28 mouse cellular contexts compared by ENCODE assay signal in the genomic region with DNA sequence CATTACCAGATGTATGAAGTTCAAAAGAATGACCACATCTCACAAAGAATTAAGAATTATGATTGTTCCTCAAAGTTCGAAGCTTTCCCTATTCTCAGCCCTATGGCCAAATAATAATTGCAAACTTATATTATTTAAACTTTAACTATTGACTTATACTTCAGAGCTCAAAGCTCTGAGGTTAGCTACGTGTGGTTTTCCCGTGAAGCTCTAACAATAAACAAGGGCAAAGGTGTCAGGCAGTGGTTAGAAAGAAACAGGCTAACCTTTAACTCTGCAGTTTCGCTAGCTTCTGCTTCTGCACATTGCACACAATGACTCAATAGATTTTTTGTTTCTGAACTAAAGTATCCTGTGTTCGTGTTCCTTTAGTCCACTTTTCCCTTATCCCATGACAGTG. TPM values are rescaled to one million over a fixed set of nuclear protein-coding genes. Genes with fewer than 3 reads are reported as not detected.
DNase-seq lines count a peak whose midpoint lies in the region; ATAC-seq and TF ChIP-seq lines count a peak whose summit lies in the region.
"Had no signal": no experiment of that assay in that cellular context is flagged by ENCODE, and none has a peak within 500 bp of the region (broad histone marks: within the 10 kb centered on the region; RNA-seq: fewer than 3 reads in every experiment).

No protein-coding gene starts in this region.

- intact Hi-C loops in gastrocnemius, adult 2 months (cut with DNase I) = no loop called here
- intact Hi-C loops in left cerebral cortex, postnatal 10 days (cut with DNase I) = no loop called here

- H3K27ac ChIP-seq in gastrocnemius, adult 2 months = peak overlapping the region; percentile 41; the same call in 1 of the 2 replicates
- no peak overlapping the region for H3K27ac ChIP-seq in midbrain, embryonic 11.5 days (ENCODE audit: low read depth, low read length)
- H3K27ac ChIP-seq in midbrain, postnatal 0 days (ENCODE audit: low read depth, low read length) = no peak overlapping the region
- no peak overlapping the region for H3K27ac ChIP-seq in hindbrain, postnatal 0 days
- H3K27ac ChIP-seq: hindbrain, embryonic 10.5 days; liver, embryonic 14.5 days; macrophage had no signal

- H3K27me3 ChIP-seq in midbrain, embryonic 11.5 days (ENCODE audit: control insufficient read depth, insufficient read depth, low read length) = no peaks in the 10 kb centered on the region
- no peaks in the 10 kb centered on the region for H3K27me3 ChIP-seq in midbrain, postnatal 0 days (ENCODE audit: insufficient read depth, low read length)
- no peaks in the 10 kb centered on the region for H3K27me3 ChIP-seq in hindbrain, postnatal 0 days (ENCODE audit: insufficient read depth, low read length)

- DNase-seq in gastrocnemius, adult 2 months = no peak
- no peak for DNase-seq in gastrocnemius, adult 18-20 months (ENCODE audit: low spot score)
- DNase-seq in midbrain, embryonic 11.5 days (ENCODE audit: low spot score, missing footprints) = peak; percentile 54
- DNase-seq in midbrain, postnatal 0 days (ENCODE audit: low spot score) = no peak
- DNase-seq in left cerebral cortex, postnatal 10 days (ENCODE audit: extremely low spot score in 1 of 2, low spot score in 2 of 2) = no peak
- DNase-seq in hindbrain, postnatal 0 days (ENCODE audit: low spot score) = no peak
- DNase-seq: adrenal gland, postnatal 14 days; cerebellum, adult 2 months; kidney, adult 11 months; kidney, postnatal 4 days; left cerebral cortex, postnatal 4 days; midbrain, embryonic 14.5 days had no signal

- H3K4me3 ChIP-seq in gastrocnemius, adult 2 months = no peak overlapping the region
- H3K4me3 ChIP-seq in midbrain, embryonic 11.5 days (ENCODE audit: low read depth, low read length) = no peak overlapping the region
- no peak overlapping the region for H3K4me3 ChIP-seq in midbrain, postnatal 0 days (ENCODE audit: low read depth, low read length)
- no peak overlapping the region for H3K4me3 ChIP-seq in hindbrain, postnatal 0 days (ENCODE audit: low read length)
- H3K4me3 ChIP-seq: erythroblast, embryonic 14.5 days; hindbrain, embryonic 10.5 days had no signal

- WGBS in midbrain, embryonic 11.5 days = 72% methylated on average over 5 of the region's 5 CpGs
- 70% methylated on average over 5 of the region's 5 CpGs for whole genome bisulfite sequencing in midbrain, postnatal 0 days
- 67% methylated on average over 5 of the region's 5 CpGs for WGBS in hindbrain, postnatal 0 days

- H3K4me2 ChIP-seq in midbrain, embryonic 11.5 days = no peak overlapping the region
- no peak overlapping the region for H3K4me2 ChIP-seq in midbrain, postnatal 0 days (ENCODE audit: low read depth, low read length, poor library complexity, severe bottlenecking)
- H3K4me2 ChIP-seq in hindbrain, postnatal 0 days (ENCODE audit: low read depth, low read length) = no peak overlapping the region

- H3K9me3 ChIP-seq in midbrain, embryonic 11.5 days (ENCODE audit: control insufficient read depth, low read length) = no peaks in the 10 kb centered on the region
- H3K9me3 ChIP-seq in midbrain, postnatal 0 days (ENCODE audit: low read length) = no peaks in the 10 kb centered on the region
- no peaks in the 10 kb centered on the region for H3K9me3 ChIP-seq in hindbrain, postnatal 0 days (ENCODE audit: low read length)
- H3K9me3 ChIP-seq: hindbrain, embryonic 10.5 days had no signal

- no peaks in the 10 kb centered on the region for H3K4me1 ChIP-seq in midbrain, embryonic 11.5 days (ENCODE audit: control insufficient read depth, insufficient read depth, low read length)
- H3K4me1 ChIP-seq in midbrain, postnatal 0 days (ENCODE audit: insufficient read depth, low read length) = no peaks in the 10 kb centered on the region
- H3K4me1 ChIP-seq in hindbrain, postnatal 0 days (ENCODE audit: insufficient read depth, low read length) = no peaks in the 10 kb centered on the region
- H3K4me1 ChIP-seq: hindbrain, embryonic 10.5 days had no signal

- H3K36me3 ChIP-seq in midbrain, embryonic 11.5 days (ENCODE audit: control insufficient read depth, insufficient read depth, low read length) = no peaks in the 10 kb centered on the region
- no peaks in the 10 kb centered on the region for H3K36me3 ChIP-seq in midbrain, postnatal 0 days (ENCODE audit: insufficient read depth, low read length)
- H3K36me3 ChIP-seq in hindbrain, postnatal 0 days (ENCODE audit: insufficient read depth, low read length) = no peaks in the 10 kb centered on the region
- H3K36me3 ChIP-seq: hindbrain, embryonic 10.5 days had no signal

- no peak for TF ChIP-seq CTCF in gastrocnemius, adult 2 months (IDR thresholded peaks at IDR 0.05)
- TF ChIP-seq CTCF in midbrain, postnatal 0 days (IDR thresholded peaks at IDR 0.05) = no peak
- no peak for TF ChIP-seq CTCF in hindbrain, postnatal 0 days (IDR thresholded peaks at IDR 0.05; ENCODE audit: low read depth)

- no peak overlapping the region for H3K9ac ChIP-seq in midbrain, embryonic 11.5 days (ENCODE audit: low read length)
- no peak overlapping the region for H3K9ac ChIP-seq in midbrain, postnatal 0 days (replicated peaks; ENCODE audit: low read length, poor library complexity, severe bottlenecking)
- H3K9ac ChIP-seq in hindbrain, postnatal 0 days (replicated peaks; ENCODE audit: low read length) = no peak overlapping the region
- H3K9ac ChIP-seq: liver, embryonic 14.5 days had no signal

- no peak for ATAC-seq in midbrain, embryonic 11.5 days (ENCODE audit: low FRiP score)
- ATAC-seq in midbrain, postnatal 0 days (ENCODE audit: low FRiP score) = no peak
- peak; percentile 38 for ATAC-seq in megakaryocyte, adult 5-6 weeks (ENCODE audit: poor library complexity, severe bottlenecking)
- ATAC-seq in megakaryocyte-erythroid progenitor cell, adult 5-6 weeks (replicated peaks; ENCODE audit: low FRiP score, low TSS enrichment, poor library complexity, severe bottlenecking) = no peak
- no peak for ATAC-seq in hindbrain, postnatal 0 days
- ATAC-seq: forebrain, embryonic 16.5 days had no signal

RNA-seq across cellular contexts. Expression of a gene that starts 28.0 kb away (rescaled TPM):
- 1 to 10 TPM in 1 of 2 experiments, under 1 TPM in 1; 0.66 to 1.3 TPM for total RNA-seq in gastrocnemius, adult 2 months (2021)
- total RNA-seq in gastrocnemius, adult 18-20 months (2021) = under 1 TPM; 0.69 to 0.84 TPM
- not detected in 2 replicates for polyA plus RNA-seq in midbrain, embryonic 11.5 days (2014; fragmentation: Nextera tagmentation; extraction: Ambion mirVana)
- not detected in 2 replicates for total RNA-seq in midbrain, postnatal 0 days (2014; rRNA removed)
- not detected in 2 replicates for polyA plus RNA-seq in midbrain, postnatal 0 days (2015; fragmentation: Nextera tagmentation; extraction: Ambion mirVana)
- total RNA-seq in megakaryocyte, adult 5-6 weeks (2015) = 81.1 and 96.0 TPM in 2 replicates
- total RNA-seq in megakaryocyte, adult 5-6 weeks (2017) = 52.4 and 55.6 TPM in 2 replicates
- not detected in 2 replicates for total RNA-seq in megakaryocyte-erythroid progenitor cell, adult 5-6 weeks (2014; fragmentation: Nextera tagmentation)
- total RNA-seq in megakaryocyte-erythroid progenitor cell, adult 5-6 weeks (2017) = not detected in 2 replicates
- total RNA-seq in left cerebral cortex, postnatal 10 days (2021) = under 1 TPM in 1 of 2 experiments, not detected in 1; 0.43 TPM
- not detected in 2 replicates for total RNA-seq in hindbrain, postnatal 0 days (2014; rRNA removed)
- polyA plus RNA-seq in hindbrain, postnatal 0 days (2015; fragmentation: Nextera tagmentation; extraction: Ambion mirVana) = not detected in 2 replicates
- total RNA-seq: common myeloid progenitor, adult 5-6 weeks; layer of hippocampus, postnatal 25 days; left cerebral cortex, postnatal 4 days had no signal
- polyA plus RNA-seq: cerebellum, adult 2 months; embryonic facial prominence, embryonic 11.5 days; erythroblast, embryonic 14.5 days; forebrain, embryonic 16.5 days; hindbrain, embryonic 10.5 days; midbrain, embryonic 14.5 days; neural tube, embryonic 11.5 days had no signal

RNA-seq across cellular contexts. Expression of a gene that starts 35.0 kb away (rescaled TPM):
- total RNA-seq in gastrocnemius, adult 2 months (2021) = not detected
- total RNA-seq in gastrocnemius, adult 18-20 months (2021) = not detected
- not detected in 2 replicates for polyA plus RNA-seq in midbrain, embryonic 11.5 days (2014; fragmentation: Nextera tagmentation; extraction: Ambion mirVana)
- total RNA-seq in midbrain, postnatal 0 days (2014; rRNA removed) = not detected in 2 replicates
- not detected in 2 replicates for polyA plus RNA-seq in midbrain, postnatal 0 days (2015; fragmentation: Nextera tagmentation; extraction: Ambion mirVana)
- total RNA-seq in megakaryocyte, adult 5-6 weeks (2015) = not detected in 2 replicates
- not detected in 2 replicates for total RNA-seq in megakaryocyte, adult 5-6 weeks (2017)
- not detected in 2 replicates for total RNA-seq in megakaryocyte-erythroid progenitor cell, adult 5-6 weeks (2014; fragmentation: Nextera tagmentation)
- total RNA-seq in megakaryocyte-erythroid progenitor cell, adult 5-6 weeks (2017) = not detected in 2 replicates
- not detected for total RNA-seq in left cerebral cortex, postnatal 10 days (2021)
- not detected in 2 replicates for total RNA-seq in hindbrain, postnatal 0 days (2014; rRNA removed)
- polyA plus RNA-seq in hindbrain, postnatal 0 days (2015; fragmentation: Nextera tagmentation; extraction: Ambion mirVana) = not detected in 2 replicates
- total RNA-seq: adrenal gland, postnatal 14 days; common myeloid progenitor, adult 5-6 weeks; gastrocnemius, adult 8-10 months; heart, adult 18-20 months; layer of hippocampus, postnatal 25 days; left cerebral cortex, postnatal 4 days had no signal
- polyA plus RNA-seq: cerebellum, adult 2 months; embryonic facial prominence, embryonic 11.5 days; erythroblast, embryonic 14.5 days; forebrain, embryonic 16.5 days; heart, embryonic 16.5 days; hindbrain, embryonic 10.5 days; liver, embryonic 14.5 days; macrophage; midbrain, embryonic 14.5 days; neural tube, embryonic 11.5 days; spleen, adult 2 months had no signal

RNA-seq across cellular contexts. Expression of a gene that starts 59.8 kb away (rescaled TPM):
- total RNA-seq in gastrocnemius, adult 2 months (2021) = not detected
- total RNA-seq in gastrocnemius, adult 18-20 months (2021) = not detected
- not detected in 2 replicates for polyA plus RNA-seq in midbrain, embryonic 11.5 days (2014; fragmentation: Nextera tagmentation; extraction: Ambion mirVana)
- total RNA-seq in midbrain, postnatal 0 days (2014; rRNA removed) = not detected in 2 replicates
- polyA plus RNA-seq in midbrain, postnatal 0 days (2015; fragmentation: Nextera tagmentation; extraction: Ambion mirVana) = 0.09 TPM in 1 of 2 replicates, not detected in the other
- not detected in 2 replicates for total RNA-seq in megakaryocyte, adult 5-6 weeks (2015)
- not detected in 2 replicates for total RNA-seq in megakaryocyte, adult 5-6 weeks (2017)
- not detected in 2 replicates for total RNA-seq in megakaryocyte-erythroid progenitor cell, adult 5-6 weeks (2014; fragmentation: Nextera tagmentation)
- not detected in 2 replicates for total RNA-seq in megakaryocyte-erythroid progenitor cell, adult 5-6 weeks (2017)
- not detected for total RNA-seq in left cerebral cortex, postnatal 10 days (2021)
- not detected in 2 replicates for total RNA-seq in hindbrain, postnatal 0 days (2014; rRNA removed)
- not detected in 2 replicates for polyA plus RNA-seq in hindbrain, postnatal 0 days (2015; fragmentation: Nextera tagmentation; extraction: Ambion mirVana)
- total RNA-seq: adrenal gland, postnatal 14 days; common myeloid progenitor, adult 5-6 weeks; gastrocnemius, adult 8-10 months; heart, adult 18-20 months; layer of hippocampus, postnatal 25 days had no signal
- polyA plus RNA-seq: embryonic facial prominence, embryonic 11.5 days; erythroblast, embryonic 14.5 days; heart, embryonic 16.5 days; hindbrain, embryonic 10.5 days; liver, embryonic 14.5 days; macrophage; midbrain, embryonic 14.5 days; neural tube, embryonic 11.5 days; stomach, embryonic 16.5 days had no signal

Comparison
In these comparisons a context has a peak if more than half of its experiments do, and no peak if none do; other contexts are left out.
1. RNA of a gene that starts 28.0 kb away (total RNA-seq): 52.4 to 96.0 TPM in megakaryocyte, adult 5-6 weeks; 0.66 to 1.3 TPM in gastrocnemius, adult 2 months, 0.69 to 0.84 TPM in gastrocnemius, adult 18-20 months, 0.43 TPM in left cerebral cortex, postnatal 10 days, not detected in midbrain, postnatal 0 days, not detected in megakaryocyte-erythroid progenitor cell, adult 5-6 weeks and not detected in hindbrain, postnatal 0 days; every median in the first group is over 10 times any median in the second.